In the genomic region with DNA sequence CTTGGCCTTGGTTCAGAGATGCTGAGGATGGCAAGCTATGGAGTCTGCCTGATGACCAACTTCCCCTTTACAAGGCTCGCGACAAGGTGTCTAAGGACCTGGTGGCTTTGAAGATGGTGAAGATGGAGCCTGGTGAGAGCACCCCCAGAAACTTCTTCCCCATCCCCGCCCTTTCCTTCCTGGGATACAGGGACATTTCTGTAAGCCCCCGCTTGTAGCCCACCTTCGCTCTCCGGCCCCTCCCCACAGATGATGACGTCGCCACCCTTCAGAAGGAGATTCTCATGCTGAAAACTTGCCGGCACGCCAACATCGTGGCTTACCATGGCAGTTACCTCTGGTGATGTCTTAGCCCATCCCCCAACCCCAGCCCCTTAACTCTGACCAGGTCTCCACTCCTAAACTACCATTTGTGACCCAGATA, we compare ENCODE assay signal across 8 mouse cellular contexts. TPM values are rescaled to one million over a fixed set of nuclear protein-coding genes. Genes with fewer than 3 reads are reported as not detected.
DNase-seq lines count a peak whose midpoint lies in the region; ATAC-seq and TF ChIP-seq lines count a peak whose summit lies in the region.

No protein-coding gene starts in this region.

- in situ Hi-C loops in ES-E14 (cut with MboI; ENCODE audit: low sequenced_read_pairs in 2 of 2, unreplicated experiment in 2 of 2), result no loop called here

- ATAC-seq in heart, embryonic 16.5 days (replicated peaks; ENCODE audit: extremely low read depth, insufficient read depth, low FRiP score), result no peak
- no peak for ATAC-seq in hindbrain, embryonic 13.5 days (ENCODE audit: low FRiP score)
- ATAC-seq in neural tube, embryonic 12.5 days (ENCODE audit: low FRiP score, low read depth), result no peak

- DNase-seq in heart, postnatal 4 days, result no peak
- DNase-seq in ES-E14 (ENCODE audit: low read depth, low spot score), result no peak
- no peak for DNase-seq in adrenal gland, postnatal 4 days (ENCODE audit: low spot score in 2 of 2)
- no peak for DNase-seq in layer of hippocampus, postnatal 36 days
- DNase-seq in cerebellum, adult 9-10 months, result no peak

- H3K4me2 ChIP-seq in heart, embryonic 16.5 days (ENCODE audit: low read depth, low read length), result peak overlapping the region; percentile 73
- peak overlapping the region; percentile 64; the same call in 1 of the 2 replicates for H3K4me2 ChIP-seq in hindbrain, embryonic 13.5 days
- peak overlapping the region; percentile 83 for H3K4me2 ChIP-seq in neural tube, embryonic 12.5 days (replicated peaks)

- peak overlapping the region; percentile 80 for H3K4me3 ChIP-seq in heart, embryonic 16.5 days (ENCODE audit: low read length)
- peak overlapping the region; percentile 71 to 73 for H3K4me3 ChIP-seq in ES-E14 (ENCODE audit: insufficient read depth in 1 of 2, low read depth in 1 of 2, low read length in 2 of 2, poor library complexity in 1 of 2, severe bottlenecking in 1 of 2)
- no peak overlapping the region for H3K4me3 ChIP-seq in hindbrain, embryonic 13.5 days
- H3K4me3 ChIP-seq in neural tube, embryonic 12.5 days, result no peak overlapping the region

- 57% methylated on average over 11 of the region's 11 CpGs for WGBS in heart, embryonic 16.5 days
- WGBS in hindbrain, embryonic 13.5 days, result 75% methylated on average over 11 of the region's 11 CpGs
- 78% methylated on average over 11 of the region's 11 CpGs for WGBS in neural tube, embryonic 12.5 days

- H3K27me3 ChIP-seq in heart, embryonic 16.5 days (ENCODE audit: control insufficient read depth, insufficient read depth, low read length), result no peaks in the 10 kb centered on the region
- H3K27me3 ChIP-seq in hindbrain, embryonic 13.5 days, result no peaks in the 10 kb centered on the region
- no peaks in the 10 kb centered on the region for H3K27me3 ChIP-seq in neural tube, embryonic 12.5 days (replicated peaks)

- H3K9ac ChIP-seq in heart, embryonic 16.5 days (ENCODE audit: low read length), result peak overlapping the region; percentile 81
- peak overlapping the region; percentile 61; the same call in 1 of the 2 replicates for H3K9ac ChIP-seq in ES-E14 (ENCODE audit: insufficient read depth, low read depth, low read length, poor library complexity, severe bottlenecking)
- no peak overlapping the region for H3K9ac ChIP-seq in hindbrain, embryonic 13.5 days
- no peak overlapping the region for H3K9ac ChIP-seq in neural tube, embryonic 12.5 days

- H3K36me3 ChIP-seq in heart, embryonic 16.5 days (ENCODE audit: control insufficient read depth, insufficient read depth), result peaks cover 13% of the 10 kb centered on the region; the same call in 1 of the 2 replicates
- peaks cover 21% of the 10 kb centered on the region for H3K36me3 ChIP-seq in ES-E14 (ENCODE audit: control insufficient read depth, insufficient read depth, low read length, poor library complexity, severe bottlenecking)
- H3K36me3 ChIP-seq in hindbrain, embryonic 13.5 days, result peaks cover 13% of the 10 kb centered on the region
- H3K36me3 ChIP-seq in neural tube, embryonic 12.5 days, result peaks cover 13% of the 10 kb centered on the region

- H3K27ac ChIP-seq in heart, embryonic 16.5 days (ENCODE audit: low read length), result peak overlapping the region; percentile 86; the same call in 1 of the 2 replicates
- H3K27ac ChIP-seq in ES-E14 (ENCODE audit: insufficient read depth, low read depth, low read length, poor library complexity, severe bottlenecking), result peak overlapping the region; percentile 69; the same call in 1 of the 2 replicates
- H3K27ac ChIP-seq in hindbrain, embryonic 13.5 days, result no peak overlapping the region
- H3K27ac ChIP-seq in neural tube, embryonic 12.5 days, result no peak overlapping the region

- no peaks in the 10 kb centered on the region for H3K9me3 ChIP-seq in heart, embryonic 16.5 days (replicated peaks; ENCODE audit: control insufficient read depth, low read length)
- H3K9me3 ChIP-seq in ES-E14 (ENCODE audit: control insufficient read depth, insufficient read depth, low read depth, low read length), result no peaks in the 10 kb centered on the region
- H3K9me3 ChIP-seq in hindbrain, embryonic 13.5 days, result no peaks in the 10 kb centered on the region
- no peaks in the 10 kb centered on the region for H3K9me3 ChIP-seq in neural tube, embryonic 12.5 days

- peaks cover 11% of the 10 kb centered on the region for H3K4me1 ChIP-seq in heart, embryonic 16.5 days (ENCODE audit: control insufficient read depth, insufficient read depth, low read length)
- H3K4me1 ChIP-seq in ES-E14 (ENCODE audit: control insufficient read depth in 2 of 2, insufficient read depth in 2 of 2, low read length in 2 of 2, poor library complexity in 1 of 2), result peaks cover 3 to 20% of the 10 kb centered on the region in 2 experiments; a peak in 3 of 4 replicates
- H3K4me1 ChIP-seq in hindbrain, embryonic 13.5 days (replicated peaks), result peaks cover 16% of the 10 kb centered on the region
- H3K4me1 ChIP-seq in neural tube, embryonic 12.5 days, result peaks cover 16% of the 10 kb centered on the region

TF ChIP-seq in ES-E14, 5 proteins besides CTCF, POLR2A, EP300 and RAD21:
- TF ChIP-seq HCFC1 (IDR thresholded peaks at IDR 0.05; ENCODE audit: borderline replicate concordance, insufficient read depth, low read length) (no peak), ZC3H11A (IDR thresholded peaks at IDR 0.05; ENCODE audit: borderline replicate concordance, low read depth, low read length) (no peak), ZNF384 (IDR thresholded peaks at IDR 0.05; ENCODE audit: low read depth, low read length) (no peak), CHD2 (IDR thresholded peaks at IDR 0.05; ENCODE audit: low read depth, low read length) (no peak), MAFK (IDR thresholded peaks at IDR 0.05; ENCODE audit: insufficient read depth, low read depth, low read length) (no peak)

RNA-seq across cellular contexts. Expression of a gene that starts 1.3 kb away (rescaled TPM):
- 6.0 and 12.2 TPM in 2 replicates for polyA plus RNA-seq in heart, embryonic 16.5 days (2015; fragmentation: Nextera tagmentation; extraction: Ambion mirVana)
- total RNA-seq in heart, postnatal 4 days (2021), result 1 to 10 TPM; 1.6 to 2.0 TPM
- 14.8 and 15.6 TPM in 2 replicates for total RNA-seq in ES-E14 (2012; rRNA removed)
- 4.1 and 6.4 TPM in 2 replicates for polyA plus RNA-seq in hindbrain, embryonic 13.5 days (2015; fragmentation: Nextera tagmentation; extraction: Ambion mirVana)
- polyA plus RNA-seq in neural tube, embryonic 12.5 days (2016; fragmentation: Nextera tagmentation; extraction: Ambion mirVana), result 5.5 and 6.2 TPM in 2 replicates
- total RNA-seq in adrenal gland, postnatal 4 days (2021), result 1 to 10 TPM; 2.5 to 3.6 TPM
- total RNA-seq in layer of hippocampus, postnatal 36 days (2021), result 1 to 10 TPM; 1.7 to 1.9 TPM

RNA-seq across cellular contexts. Expression of a gene that starts 1.5 kb away (rescaled TPM):
- 262 and 283 TPM in 2 replicates for polyA plus RNA-seq in heart, embryonic 16.5 days (2015; fragmentation: Nextera tagmentation; extraction: Ambion mirVana)
- total RNA-seq in heart, postnatal 4 days (2021), result 100 to 1,000 TPM; 205 to 208 TPM
- 474 and 500 TPM in 2 replicates for total RNA-seq in ES-E14 (2012; rRNA removed)
- polyA plus RNA-seq in hindbrain, embryonic 13.5 days (2015; fragmentation: Nextera tagmentation; extraction: Ambion mirVana), result 315 and 332 TPM in 2 replicates
- polyA plus RNA-seq in neural tube, embryonic 12.5 days (2016; fragmentation: Nextera tagmentation; extraction: Ambion mirVana), result 327 and 336 TPM in 2 replicates
- total RNA-seq in adrenal gland, postnatal 4 days (2021), result 100 to 1,000 TPM; 308 to 312 TPM
- 100 to 1,000 TPM; 190 to 196 TPM for total RNA-seq in layer of hippocampus, postnatal 36 days (2021)

RNA-seq across cellular contexts. Expression of a gene that starts 21.0 kb away (rescaled TPM):
- 260 and 301 TPM in 2 replicates for polyA plus RNA-seq in heart, embryonic 16.5 days (2015; fragmentation: Nextera tagmentation; extraction: Ambion mirVana)
- 100 to 1,000 TPM; 224 to 231 TPM for total RNA-seq in heart, postnatal 4 days (2021)
- total RNA-seq in ES-E14 (2012; rRNA removed), result 566 and 627 TPM in 2 replicates
- 136 and 138 TPM in 2 replicates for polyA plus RNA-seq in hindbrain, embryonic 13.5 days (2015; fragmentation: Nextera tagmentation; extraction: Ambion mirVana)
- 186 and 192 TPM in 2 replicates for polyA plus RNA-seq in neural tube, embryonic 12.5 days (2016; fragmentation: Nextera tagmentation; extraction: Ambion mirVana)
- 100 to 1,000 TPM; 220 to 242 TPM for total RNA-seq in adrenal gland, postnatal 4 days (2021)
- total RNA-seq in layer of hippocampus, postnatal 36 days (2021), result 100 to 1,000 TPM; 121 to 130 TPM

Comparison
In these comparisons a context has a peak if more than half of its experiments do, and no peak if none do; other contexts are left out.
1. H3K27ac ChIP-seq: peak in heart, embryonic 16.5 days (single experiment) and ES-E14 (single experiment); none in hindbrain, embryonic 13.5 days (single experiment) and neural tube, embryonic 12.5 days (single experiment).
2. H3K4me3 ChIP-seq: peak in heart, embryonic 16.5 days (single experiment) and ES-E14 (2 of 2); none in hindbrain, embryonic 13.5 days (single experiment) and neural tube, embryonic 12.5 days (single experiment).
3. H3K9ac ChIP-seq: peak in heart, embryonic 16.5 days (single experiment) and ES-E14 (single experiment); none in hindbrain, embryonic 13.5 days (single experiment) and neural tube, embryonic 12.5 days (single experiment).
4. Peak in every context shown above with its lines, with median percentiles within 50 percentile points of each other: H3K4me2 ChIP-seq.